Mouse (Mus musculus) hindbrain, embryonic 11.5 days (tissue): ENCODE measurements around the gene Zpr1. TPM values are rescaled to one million over a fixed set of nuclear protein-coding genes. Genes with fewer than 3 reads are reported as not detected.

Source experiments
- ATAC-seq: fragments of 200-750 bp; cut with Nextera tagmentation; 2 replicates; pipeline ENCODE4 v1.8.0; 2017; ENCODE audit warnings: mild to moderate bottlenecking, moderate TSS enrichment, moderate library complexity; ENCODE audit not compliant: low FRiP score
- DNase-seq: peaks from one replicate; pipeline ENCODE4 v3.0.0-alpha.2; 2015; ENCODE audit warnings: low spot score
- H3K27ac ChIP-seq: fragments of 300-500 bp; sonication (generic); 2 replicates; pipeline ENCODE4 v1.5.1; 2014; ENCODE audit warnings: mild to moderate bottlenecking, low read depth, low read length
- H3K27me3 ChIP-seq: fragments of 300-500 bp; sonication (generic); 2 replicates; pipeline ENCODE4 v1.6.1; 2014; ENCODE audit warnings: mild to moderate bottlenecking, low read length, moderate library complexity, mixed read lengths; ENCODE audit not compliant: control insufficient read depth, insufficient read depth
- H3K36me3 ChIP-seq: fragments of 300-500 bp; sonication (generic); 2 replicates; pipeline ENCODE4 v1.6.1; 2014; ENCODE audit warnings: mild to moderate bottlenecking, low read length, moderate library complexity, mixed read lengths; ENCODE audit not compliant: control insufficient read depth, insufficient read depth
- H3K4me1 ChIP-seq: fragments of 300-500 bp; sonication (generic); replicated peaks from 2 replicates; pipeline ENCODE4 v1.6.1; 2014; ENCODE audit warnings: low read length, mixed read lengths; ENCODE audit not compliant: control insufficient read depth, insufficient read depth
- H3K4me2 ChIP-seq: fragments of 300-500 bp; sonication (generic); replicated peaks from 2 replicates; pipeline ENCODE4 v1.6.1; 2014; ENCODE audit warnings: mild to moderate bottlenecking, low read depth, low read length
- H3K4me3 ChIP-seq: fragments of 300-500 bp; sonication (generic); 2 replicates; pipeline ENCODE4 v1.5.1; 2014; ENCODE audit warnings: low read depth, low read length
- H3K9ac ChIP-seq: fragments of 300-500 bp; sonication (generic); 2 replicates; pipeline ENCODE4 v1.6.1; 2014; ENCODE audit warnings: low read depth, low read length
- H3K9me3 ChIP-seq: fragments of 300-500 bp; sonication (generic); 2 replicates; pipeline ENCODE4 v1.6.1; 2016; ENCODE audit warnings: low read length; ENCODE audit not compliant: control insufficient read depth
- WGBS: fragments of 180-500 bp; shearing (Covaris S2); extraction: QIAGEN DNeasy Blood & Tissue Kit; methylation state at CpG from one replicate; pipeline ENCODE4 v1.1.7; 2014; 5-methylcytosine and 5-hydroxymethylcytosine counted together
- polyA plus RNA-seq: library from polyadenylated mRNA; unstranded; fragments of >200 nt; fragmentation: Nextera tagmentation; extraction: Ambion mirVana; gene quantifications from 2 replicates; pipeline ENCODE4 v1.2.1, GENCODE M21; 2014

Gene Zpr1
- polyA plus RNA-seq, 1 experiment from 2014 or later: 65.7 TPM

DNA sequence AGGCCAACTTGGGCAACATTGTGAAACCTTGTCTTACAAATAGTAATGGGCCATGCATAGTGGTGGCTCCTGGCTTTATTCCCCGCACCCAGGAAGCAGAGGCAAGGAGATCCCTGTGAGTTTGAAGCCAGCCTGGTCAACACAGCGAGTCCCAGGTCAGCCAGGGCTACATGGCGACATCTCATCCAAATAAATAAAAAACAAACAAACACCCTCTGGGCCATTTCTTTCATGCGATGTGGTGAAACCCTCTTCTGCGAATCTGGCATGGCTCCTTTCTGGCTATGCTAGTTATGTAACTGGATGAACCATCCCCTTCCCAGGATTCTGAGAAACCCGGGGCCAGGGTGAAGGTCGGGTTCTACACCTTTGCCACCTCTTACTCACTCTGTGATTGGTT, 16.7 kb upstream of the Zpr1 start:
- Histone ChIP-seq H3K9ac (no peak overlapping the region), H3K4me3 (no peak overlapping the region), H3K9me3 (no peaks in the 10 kb centered on the region), H3K4me1 (no peaks in the 10 kb centered on the region), H3K27me3 (no peaks in the 10 kb centered on the region), H3K4me2 (no peak overlapping the region), H3K27ac (no peak overlapping the region), H3K36me3 (no peaks in the 10 kb centered on the region)
- DNase-seq (no peak), ATAC-seq (no peak)
- WGBS: 92% methylated on average over 7 of the region's 7 CpGs

DNA sequence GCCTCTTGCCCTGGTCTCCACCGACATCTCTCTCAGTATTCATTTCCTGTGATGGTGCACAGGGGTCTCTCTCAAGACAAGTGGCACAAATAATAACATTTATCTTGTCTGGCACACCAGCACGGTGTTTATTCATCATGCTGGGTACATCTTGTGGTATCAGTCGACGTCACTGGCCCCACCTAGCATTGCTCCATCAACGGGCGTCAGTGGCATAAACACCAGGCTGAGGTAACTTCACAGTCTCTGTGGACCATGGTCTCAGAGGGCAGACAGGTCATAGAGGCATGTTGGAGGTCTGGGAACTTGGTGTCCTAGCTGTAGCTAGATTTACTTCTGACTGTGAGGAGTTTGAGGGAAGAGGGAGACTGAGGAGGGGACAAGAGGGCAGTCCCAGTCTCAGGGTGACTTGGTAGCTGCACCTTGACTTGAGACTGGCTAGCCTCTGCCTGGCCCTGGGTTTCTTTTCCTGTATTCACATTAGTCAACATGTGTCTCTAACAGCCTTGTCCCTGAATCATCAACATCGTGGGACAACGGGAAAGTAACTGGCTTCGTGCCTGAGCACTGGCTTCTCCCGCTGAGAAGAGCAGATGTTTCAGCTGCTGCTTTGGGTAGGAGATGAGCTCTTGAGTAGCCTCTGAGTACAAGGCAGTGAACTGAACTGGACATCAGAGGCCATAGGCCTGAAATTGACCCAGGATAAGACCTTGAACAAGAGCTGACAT, 16.0 kb upstream of the Zpr1 start:
- Histone ChIP-seq H3K9ac (no peak overlapping the region), H3K4me1 (no peaks in the 10 kb centered on the region), H3K36me3 (no peaks in the 10 kb centered on the region), H3K4me2 (no peak overlapping the region), H3K27me3 (no peaks in the 10 kb centered on the region), H3K4me3 (no peak overlapping the region), H3K27ac (no peak overlapping the region), H3K9me3 (no peaks in the 10 kb centered on the region)
- WGBS: 87% methylated on average over 10 of the region's 10 CpGs
- ATAC-seq (no peak), DNase-seq (no peak)

DNA sequence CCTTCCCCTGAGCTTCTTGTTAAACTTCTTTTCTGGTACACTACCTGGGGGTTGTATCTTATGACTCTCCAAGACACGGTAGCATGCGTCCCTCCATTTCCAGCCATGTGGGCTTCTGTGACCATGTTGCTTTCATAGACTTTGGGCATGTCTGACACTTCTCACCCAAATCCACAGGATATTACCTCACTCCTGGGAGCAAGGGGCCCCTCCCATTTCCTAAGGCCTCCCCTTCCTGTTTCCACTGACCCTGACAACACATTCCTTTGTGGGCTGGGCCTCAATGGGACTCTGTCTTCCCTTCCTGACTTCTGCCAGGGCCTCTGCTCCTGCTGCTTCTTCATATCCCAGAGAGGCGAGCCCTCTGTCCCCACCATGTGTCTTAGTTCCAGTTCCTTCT, 15.3 kb upstream of the Zpr1 start:
- no peak overlapping the region for H3K4me2 ChIP-seq
- H3K27ac ChIP-seq: no peak overlapping the region
- H3K9me3 ChIP-seq: no peaks in the 10 kb centered on the region
- no peak for ATAC-seq
- no peaks in the 10 kb centered on the region for H3K36me3 ChIP-seq
- H3K4me1 ChIP-seq: no peaks in the 10 kb centered on the region
- 88% methylated on average over 3 of the region's 3 CpGs for WGBS
- no peaks in the 10 kb centered on the region for H3K27me3 ChIP-seq
- no peak overlapping the region for H3K4me3 ChIP-seq
- no peak for DNase-seq
- no peak overlapping the region for H3K9ac ChIP-seq

DNA sequence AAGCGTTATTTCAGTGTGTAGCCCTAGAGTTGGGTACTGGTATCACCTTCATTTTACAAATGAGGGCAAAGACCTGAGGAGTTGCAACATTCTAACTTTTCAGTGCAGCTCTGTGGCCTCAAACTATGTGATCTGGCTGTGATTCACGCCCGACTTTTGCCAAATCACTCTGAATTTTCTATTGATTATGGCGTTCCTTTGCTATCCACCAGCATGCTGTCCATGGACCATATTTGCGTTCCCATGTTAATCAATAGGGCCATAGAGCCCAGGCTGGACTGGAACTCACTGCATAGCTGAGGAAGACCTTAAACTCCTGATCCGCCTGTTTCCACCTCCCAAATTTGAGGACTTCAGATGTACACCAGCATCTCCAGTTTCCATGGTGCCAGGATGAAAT, 13.8 kb upstream of the Zpr1 start:
- 90% methylated on average over 6 of the region's 6 CpGs for WGBS

DNA sequence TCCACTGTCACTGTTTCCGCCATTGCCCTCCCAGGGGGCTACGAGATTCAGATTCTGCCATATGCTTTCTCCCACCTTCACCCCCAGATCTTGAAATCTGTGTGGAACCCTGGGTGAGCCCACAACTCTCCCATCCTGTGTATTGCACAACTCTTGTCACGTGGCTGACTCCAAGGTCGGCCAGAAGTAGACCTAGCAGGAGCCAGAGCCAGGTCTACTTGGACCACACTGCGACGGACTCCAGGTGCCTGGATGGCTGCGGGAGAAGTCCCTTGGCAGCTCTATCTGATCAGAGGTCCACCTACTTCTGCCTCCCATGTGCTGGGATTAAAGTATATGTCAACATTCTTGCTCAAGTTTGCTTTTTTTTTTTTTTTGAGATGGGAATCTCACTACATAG, 11.7 kb upstream of the Zpr1 start:
- Histone ChIP-seq H3K9ac (no peak overlapping the region), H3K27me3 (no peaks in the 10 kb centered on the region), H3K27ac (no peak overlapping the region), H3K4me2 (no peak overlapping the region), H3K9me3 (no peaks in the 10 kb centered on the region), H3K4me1 (no peaks in the 10 kb centered on the region), H3K4me3 (no peak overlapping the region), H3K36me3 (no peaks in the 10 kb centered on the region)
- ATAC-seq (no peak), DNase-seq (no peak)
- WGBS: 84% methylated on average over 7 of the region's 7 CpGs

More for the DNA sequence above, 13.8 kb upstream of the Zpr1 start:
- ATAC-seq: no peak
- Histone ChIP-seq H3K4me2 (no peak overlapping the region), H3K4me1 (no peaks in the 10 kb centered on the region), H3K4me3 (no peak overlapping the region), H3K27me3 (no peaks in the 10 kb centered on the region), H3K27ac (no peak overlapping the region), H3K9ac (no peak overlapping the region), H3K36me3 (no peaks in the 10 kb centered on the region), H3K9me3 (no peaks in the 10 kb centered on the region)
- DNase-seq: no peak

DNA sequence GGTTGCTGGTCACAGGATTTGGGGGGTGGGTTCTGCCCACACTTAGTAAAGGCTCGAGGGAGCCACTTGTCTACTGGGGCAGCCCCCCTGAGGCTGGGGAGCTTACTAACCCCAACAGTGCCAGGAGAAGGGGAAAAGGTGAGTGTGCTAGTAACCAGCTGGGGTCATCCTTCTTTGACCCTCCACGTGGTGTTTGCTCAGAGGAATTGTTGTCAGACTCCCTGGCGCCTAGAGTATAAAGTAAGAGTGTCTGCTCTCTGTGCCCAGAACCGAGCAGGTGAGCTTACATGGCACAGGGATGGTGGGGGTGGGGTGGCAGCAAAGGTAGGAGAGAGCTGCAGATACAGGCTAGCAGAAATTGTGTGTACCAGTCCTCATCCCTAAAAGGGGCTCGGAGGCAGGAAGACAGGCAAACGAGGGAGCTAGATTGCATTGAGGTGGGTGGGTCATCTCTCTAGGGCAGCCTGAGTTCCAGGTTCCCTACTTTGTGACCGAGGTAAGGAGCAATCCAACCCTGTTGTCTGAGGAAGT, 4.5 kb upstream of the Zpr1 start, which contains the start of gene Apoa5:
Gene Apoa5 (plus strand): TSS at position 291 of the 531 bp plus-strand sequence.
- H3K27me3 ChIP-seq: peaks cover 10% of the 10 kb centered on the region
- no peak within 1 kb of the TSS for H3K27ac ChIP-seq
- no peaks in the 10 kb centered on the region for H3K36me3 ChIP-seq
- ATAC-seq (no peak), DNase-seq (no peak)
- H3K4me2 ChIP-seq: no peak within 1 kb of the TSS
- H3K4me1 ChIP-seq: no peaks in the 10 kb centered on the region
- H3K4me3 ChIP-seq: no peak within 1 kb of the TSS
- no peak within 1 kb of the TSS for H3K9ac ChIP-seq
- H3K9me3 ChIP-seq: no peaks in the 10 kb centered on the region
- WGBS: 61% methylated on average over 7 of the region's 7 CpGs

DNA sequence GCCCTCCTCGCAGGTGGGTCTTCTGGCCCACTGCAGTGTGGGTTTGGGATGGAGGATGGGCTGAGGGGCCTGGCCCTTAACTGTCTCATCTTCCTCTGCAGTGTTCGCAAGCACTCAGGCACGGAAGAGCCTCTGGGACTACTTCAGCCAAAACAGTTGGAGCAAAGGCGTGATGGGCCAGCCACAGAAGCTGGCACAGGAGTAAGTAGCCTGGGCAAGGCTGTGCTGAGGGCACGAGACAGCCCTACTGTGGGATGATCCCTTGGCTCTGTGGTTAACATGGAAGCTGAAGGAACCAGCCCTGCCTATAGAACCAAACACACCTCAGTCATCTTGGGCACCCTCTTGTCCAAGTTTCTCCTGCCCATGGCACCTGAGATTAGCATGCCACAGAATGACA, 3.7 kb upstream of the Zpr1 start:
- Histone ChIP-seq H3K9ac (no peak overlapping the region), H3K27ac (no peak overlapping the region), H3K4me2 (no peak overlapping the region), H3K4me3 (no peak overlapping the region), H3K9me3 (no peaks in the 10 kb centered on the region), H3K27me3 (peaks cover 10% of the 10 kb centered on the region), H3K4me1 (0 out of 2 replicates have a peak, but pooled peaks cover 2% of the 10 kb centered on the region), H3K36me3 (no peaks in the 10 kb centered on the region)
- WGBS: 89% methylated on average over 5 of the region's 5 CpGs
- no peak for DNase-seq
- ATAC-seq: no peak

DNA sequence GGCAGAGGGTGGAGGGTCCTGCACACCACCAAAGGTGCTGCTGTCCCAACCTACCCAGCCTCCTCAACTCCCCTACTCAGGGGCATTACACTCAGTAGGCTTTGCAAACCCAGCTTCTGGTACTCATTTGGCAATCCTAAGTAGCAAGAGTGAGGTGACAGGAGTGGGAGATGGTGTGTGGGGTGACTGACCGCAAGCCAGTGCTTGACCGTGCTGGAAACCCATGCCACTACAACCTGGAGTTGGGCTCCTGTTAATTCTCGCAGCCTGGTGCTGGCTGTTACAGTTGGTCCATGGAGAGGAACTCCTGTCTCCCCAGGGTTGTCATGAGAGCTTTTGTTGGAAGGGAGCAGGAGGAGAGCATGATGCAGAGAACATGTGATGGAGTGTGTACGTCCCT, 2.1 kb upstream of the Zpr1 start:
- no peak for DNase-seq
- no peaks in the 10 kb centered on the region for H3K9me3 ChIP-seq
- no peak for ATAC-seq
- H3K4me2 ChIP-seq: no peak overlapping the region
- peaks cover 10% of the 10 kb centered on the region for H3K27me3 ChIP-seq
- H3K4me3 ChIP-seq: no peak overlapping the region
- H3K4me1 ChIP-seq: 0 out of 2 replicates have a peak, but pooled peaks cover 2% of the 10 kb centered on the region
- 0 out of 2 replicates have a peak, but pooled peaks cover 3% of the 10 kb centered on the region for H3K36me3 ChIP-seq
- no peak overlapping the region for H3K9ac ChIP-seq
- no peak overlapping the region for H3K27ac ChIP-seq
- WGBS: 94% methylated on average over 4 of the region's 4 CpGs

DNA sequence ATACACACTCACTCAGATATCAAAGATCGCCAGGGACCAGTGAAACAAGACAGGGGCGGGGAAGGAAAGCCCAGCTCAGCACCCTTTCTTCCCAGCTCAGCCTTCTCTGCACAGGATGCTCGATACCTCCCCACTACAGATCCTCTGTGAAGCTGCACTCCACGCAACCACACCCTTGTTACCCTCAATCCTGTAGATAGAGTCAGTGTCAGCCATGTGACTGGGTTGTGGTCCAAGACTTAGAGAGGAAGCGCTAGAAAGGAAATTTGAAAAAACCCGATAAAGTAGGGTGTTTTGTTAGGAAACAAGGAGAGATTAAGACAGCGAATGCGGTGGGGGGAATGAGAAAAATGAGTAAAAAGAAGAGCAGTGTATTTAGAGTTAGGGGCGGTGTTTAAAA, 794 bp upstream of the Zpr1 start:
- Histone ChIP-seq H3K4me3 (no peak overlapping the region; the same call in 1 of the 2 replicates), H3K36me3 (0 out of 2 replicates have a peak, but pooled peaks cover 3% of the 10 kb centered on the region), H3K27ac (no peak overlapping the region), H3K4me2 (no peak overlapping the region), H3K27me3 (peaks cover 10% of the 10 kb centered on the region), H3K9me3 (no peaks in the 10 kb centered on the region), H3K4me1 (0 out of 2 replicates have a peak, but pooled peaks cover 2% of the 10 kb centered on the region), H3K9ac (no peak overlapping the region)
- DNase-seq (no peak), ATAC-seq (no peak)
- WGBS: 88% methylated on average over 9 of the region's 9 CpGs
